Comparison of ENCODE assay signal across 9 mouse cellular contexts in genomic region chr1:170844380-170844779, GRCm38 (mm10). TPM values are rescaled to one million over a fixed set of nuclear protein-coding genes. Genes with fewer than 3 reads are reported as not detected.
DNase-seq lines count a peak whose midpoint lies in the region; ATAC-seq and TF ChIP-seq lines count a peak whose summit lies in the region.
"Had no signal": no experiment of that assay in that cellular context is flagged by ENCODE, and none has a peak within 500 bp of the region (broad histone marks: within the 10 kb centered on the region; RNA-seq: fewer than 3 reads in every experiment).

No protein-coding gene starts in this region.

- no peaks in the 10 kb centered on the region for H3K36me3 ChIP-seq in thymus, adult 2 months (ENCODE audit: control insufficient read depth, insufficient read depth, low read length)
- peaks cover 12% of the 10 kb centered on the region for H3K36me3 ChIP-seq in splenic B cell, adult 2 months (ENCODE audit: control insufficient read depth, insufficient read depth, low read length, poor library complexity, severe bottlenecking)

- no peaks in the 10 kb centered on the region for H3K4me1 ChIP-seq in thymus, adult 2 months (replicated peaks; ENCODE audit: control insufficient read depth, insufficient read depth, low read length)

- peak; percentile 67 for ATAC-seq in erythroid progenitor cell, adult 5-6 weeks (replicated peaks; ENCODE audit: low FRiP score, poor library complexity, severe bottlenecking)

- TF ChIP-seq CTCF in thymus, adult 2 months (IDR thresholded peaks at IDR 0.05; ENCODE audit: borderline replicate concordance, control insufficient read depth, extremely low read depth, insufficient read depth, low read length, poor library complexity): no peak

- no peak overlapping the region for H3K4me3 ChIP-seq in thymus, adult 2 months (ENCODE audit: control insufficient read depth, insufficient read depth, low read length)

- 82% methylated on average over 8 of the region's 8 CpGs for WGBS in thymus, adult 2 months

- TF ChIP-seq POLR2A in thymus, adult 2 months (IDR thresholded peaks at IDR 0.05; ENCODE audit: control insufficient read depth, extremely low read depth, insufficient read depth, low read length, poor library complexity): no peak

- no peaks in the 10 kb centered on the region for H3K27me3 ChIP-seq in thymus, adult 2 months (ENCODE audit: control insufficient read depth, insufficient read depth, low read length)
- no peaks in the 10 kb centered on the region for H3K27me3 ChIP-seq in splenic B cell, adult 2 months (ENCODE audit: control insufficient read depth, insufficient read depth, low read length, poor library complexity, severe bottlenecking)

- peak; percentile 26 for DNase-seq in heart, postnatal 4 days
- DNase-seq in heart, adult 8-10 months (ENCODE audit: low spot score): no peak
- peak; percentile 26 for DNase-seq in thymus, adult 2 months
- DNase-seq in thymus, postnatal 36 days: no peak
- DNase-seq in splenic B cell, adult 2 months (ENCODE audit: low read depth, low spot score): peak; percentile 69
- DNase-seq in right cerebral cortex, adult 18-20 months: no peak
- DNase-seq in urinary bladder, adult 2 months (ENCODE audit: low spot score): no peak

- no peak overlapping the region for H3K27ac ChIP-seq in thymus, adult 2 months (ENCODE audit: control insufficient read depth, insufficient read depth, low read length)

RNA-seq across cellular contexts. Expression of gene Atf6, which starts 23.2 kb away (rescaled TPM):
- 10 to 100 TPM; 41.2 to 41.6 TPM for total RNA-seq in heart, postnatal 4 days (2021)
- total RNA-seq in heart, adult 8-10 months (2022): 10 to 100 TPM; 70.6 to 81.4 (median 76.4) TPM
- polyA plus RNA-seq in thymus, adult 2 months (2012; rRNA removed): 5.4 and 7.0 TPM in 2 replicates
- total RNA-seq in erythroid progenitor cell, adult 5-6 weeks (2015; ENCODE audit: low replicate concordance): 23.1 and 26.4 TPM in 2 replicates
- total RNA-seq in erythroid progenitor cell, adult 5-6 weeks (2017; ENCODE audit: low replicate concordance): 27.2 and 29.6 TPM in 2 replicates
- 12.6 and 14.3 TPM in 2 replicates for polyA plus RNA-seq in urinary bladder, adult 2 months (2012; rRNA removed)

RNA-seq across cellular contexts. Expression of gene Gm26620, which starts 40.5 kb away (rescaled TPM):
- under 1 TPM; 0.81 to 0.90 TPM for total RNA-seq in heart, postnatal 4 days (2021)
- total RNA-seq in heart, adult 8-10 months (2022): under 1 TPM in 3 of 4 experiments, not detected in 1; 0.44 to 0.68 (median 0.57) TPM
- polyA plus RNA-seq in thymus, adult 2 months (2012; rRNA removed): 0.26 and 0.46 TPM in 2 replicates
- total RNA-seq in erythroid progenitor cell, adult 5-6 weeks (2015; ENCODE audit: low replicate concordance): not detected in 2 replicates
- not detected in 2 replicates for total RNA-seq in erythroid progenitor cell, adult 5-6 weeks (2017; ENCODE audit: low replicate concordance)
- polyA plus RNA-seq in urinary bladder, adult 2 months (2012; rRNA removed): 0.81 and 1.0 TPM in 2 replicates
- total RNA-seq: hematopoietic stem cell, adult 5-6 weeks had no signal

RNA-seq across cellular contexts. Expression of gene Dusp12, which starts 41.0 kb away (rescaled TPM):
- total RNA-seq in heart, postnatal 4 days (2021): 10 to 100 TPM; 14.3 to 16.3 TPM
- total RNA-seq in heart, adult 8-10 months (2022): 1 to 10 TPM; 7.6 to 8.9 (median 8.3) TPM
- polyA plus RNA-seq in thymus, adult 2 months (2012; rRNA removed): 17.7 and 19.3 TPM in 2 replicates
- 2.2 and 5.4 TPM in 2 replicates for total RNA-seq in erythroid progenitor cell, adult 5-6 weeks (2015; ENCODE audit: low replicate concordance)
- not detected in 2 replicates for total RNA-seq in erythroid progenitor cell, adult 5-6 weeks (2017; ENCODE audit: low replicate concordance)
- 25.4 and 29.1 TPM in 2 replicates for polyA plus RNA-seq in urinary bladder, adult 2 months (2012; rRNA removed)

Comparison
In these comparisons a context has a peak if more than half of its experiments do, and no peak if none do; other contexts are left out.
1. DNase-seq: peak in heart, postnatal 4 days (single experiment), thymus, adult 2 months (single experiment) and splenic B cell, adult 2 months (single experiment); none in heart, adult 8-10 months (single experiment), thymus, postnatal 36 days (0 of 2), right cerebral cortex, adult 18-20 months (single experiment) and urinary bladder, adult 2 months (single experiment).